Mouse (Mus musculus) brain, embryonic 14.5 days (tissue): ENCODE data around the gene Slc25a43.

ENCODE experiments used
- CTCF ChIP-seq: fragments of 200-500 bp; IDR thresholded peaks from 2 replicates; pipeline ENCODE4 v1.5.1; 2012; ENCODE audit warnings: inconsistent platforms, mild to moderate bottlenecking, moderate library complexity, borderline replicate concordance; ENCODE audit not compliant: insufficient read depth, insufficient read length; ENCODE audit errors: extremely low read depth
- POLR2A ChIP-seq: fragments of 200-500 bp; IDR thresholded peaks from 2 replicates; pipeline ENCODE4 v1.6.1; 2012; ENCODE audit warnings: mild to moderate bottlenecking, inconsistent platforms, borderline replicate concordance; ENCODE audit not compliant: poor library complexity, insufficient read depth, insufficient read length, severe bottlenecking; ENCODE audit errors: extremely low read depth

GRCm38 (mm10) chrX:36825032-36825431 lies 81.6 kb downstream of the Slc25a43 start:
- TF ChIP-seq CTCF (no peak), POLR2A (no peak)
